Mouse (Mus musculus) lung, adult 2 months (tissue): Measurements from ENCODE around the gene Timp2.

Experiments used
- CTCF ChIP-seq: fragments of 200-500 bp; IDR thresholded peaks from 2 replicates; pipeline ENCODE4 v1.5.1; 2011; ENCODE audit warnings: mild to moderate bottlenecking, low read length, control low read depth; ENCODE audit not compliant: insufficient read depth
- POLR2A ChIP-seq: fragments of 200-500 bp; IDR thresholded peaks from 2 replicates; pipeline ENCODE4 v1.6.1; 2011; ENCODE audit warnings: low read depth, mild to moderate bottlenecking, control low read depth, low read length, borderline replicate concordance; ENCODE audit errors: extremely low read depth

DNA sequence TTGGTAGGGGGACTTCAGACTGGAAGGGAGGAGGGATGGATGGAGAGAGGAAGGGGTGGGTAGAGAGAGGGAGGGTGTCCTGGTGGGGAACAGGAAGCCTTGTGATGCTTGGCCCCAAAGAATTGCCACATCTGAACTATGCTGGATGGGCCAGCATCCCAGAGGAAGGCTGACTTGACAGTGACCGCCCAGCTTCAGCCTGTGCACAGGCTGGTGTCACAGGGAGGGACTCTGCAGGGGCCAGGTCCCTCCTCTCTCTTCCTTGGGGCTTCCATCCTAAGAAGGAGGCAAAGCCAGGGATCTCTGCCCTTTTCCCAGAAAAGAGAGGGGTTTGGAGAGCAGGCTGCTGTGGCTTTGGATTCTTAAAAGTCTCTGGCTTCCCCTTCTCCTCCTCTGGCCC is 7.0 kb upstream of the Timp2 start:
- TF ChIP-seq CTCF (no peak), POLR2A (no peak; the same call in 1 of the 2 replicates)
